Comparison of ENCODE assay signal across 8 mouse cellular contexts in the genomic region with DNA sequence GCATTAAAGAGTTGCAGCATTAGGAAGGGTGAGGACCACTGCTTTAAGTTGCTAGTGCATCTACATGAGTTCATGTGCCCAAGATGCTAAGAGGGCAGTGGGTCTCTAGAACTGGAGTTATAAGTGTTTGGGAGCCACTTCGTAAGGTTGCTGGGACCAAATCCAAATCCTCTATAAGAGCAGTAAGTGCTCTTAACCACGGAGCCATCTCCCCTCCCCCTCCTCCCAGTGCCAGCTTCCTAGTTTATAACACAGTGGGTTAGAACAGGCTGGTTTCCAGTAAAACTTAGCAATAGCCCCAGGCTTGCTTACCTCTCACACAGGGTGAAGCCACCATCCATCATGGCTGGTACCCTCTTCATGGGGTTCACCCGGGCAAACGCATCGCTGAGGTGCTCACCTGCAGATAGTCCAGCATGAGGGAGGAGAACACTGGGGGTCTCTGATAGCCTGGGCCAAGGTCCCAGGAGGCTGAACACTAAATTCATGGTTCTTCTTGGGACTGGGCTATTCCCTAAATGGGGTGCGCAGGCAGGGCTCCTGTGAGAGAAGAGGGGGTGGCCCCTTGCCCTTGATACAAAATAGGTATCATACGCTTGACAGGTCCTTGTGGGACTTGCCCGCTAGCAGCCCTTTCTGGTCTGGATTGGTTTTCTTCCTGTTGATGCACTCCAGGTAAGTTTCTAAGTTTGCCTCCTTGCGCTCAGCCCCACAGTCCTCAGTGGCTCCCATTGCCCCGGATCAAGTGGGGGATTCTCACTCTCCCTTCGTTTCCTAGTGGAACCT. TPM values are rescaled to one million over a fixed set of nuclear protein-coding genes. Genes with fewer than 3 reads are reported as not detected.
DNase-seq lines count a peak whose midpoint lies in the region; ATAC-seq and TF ChIP-seq lines count a peak whose summit lies in the region.

No protein-coding gene starts in this region.

- 31% methylated on average over 11 of the region's 11 CpGs for WGBS in heart, embryonic 15.5 days
- WGBS in hindbrain, embryonic 12.5 days = 42% methylated on average over 11 of the region's 11 CpGs
- 39% methylated on average over 11 of the region's 11 CpGs for WGBS in liver, embryonic 14.5 days (ENCODE audit: insufficient replicate concordance)
- WGBS in neural tube, embryonic 15.5 days = 50% methylated on average over 11 of the region's 11 CpGs

- no peaks in the 10 kb centered on the region; the same call in 1 of the 2 replicates for H3K27me3 ChIP-seq in heart, embryonic 15.5 days
- peaks cover 9% of the 10 kb centered on the region for H3K27me3 ChIP-seq in hindbrain, embryonic 12.5 days
- no peaks in the 10 kb centered on the region for H3K27me3 ChIP-seq in liver, embryonic 14.5 days (ENCODE audit: control insufficient read depth, insufficient read depth, low read length)
- H3K27me3 ChIP-seq in neural tube, embryonic 15.5 days (replicated peaks) = peaks cover 10% of the 10 kb centered on the region; the same call in 1 of the 2 replicates

- peaks cover 15% of the 10 kb centered on the region for H3K4me1 ChIP-seq in heart, embryonic 15.5 days (replicated peaks)
- H3K4me1 ChIP-seq in hindbrain, embryonic 12.5 days = peaks cover 12% of the 10 kb centered on the region
- peaks cover 4 to 20% of the 10 kb centered on the region in 2 experiments for H3K4me1 ChIP-seq in liver, embryonic 14.5 days (replicated peaks; ENCODE audit: control insufficient read depth in 2 of 2, insufficient read depth in 2 of 2, low read length in 1 of 2)
- H3K4me1 ChIP-seq in neural tube, embryonic 15.5 days = peaks cover 27% of the 10 kb centered on the region

- no peaks in the 10 kb centered on the region for H3K36me3 ChIP-seq in heart, embryonic 15.5 days
- no peaks in the 10 kb centered on the region for H3K36me3 ChIP-seq in hindbrain, embryonic 12.5 days
- no peaks in the 10 kb centered on the region for H3K36me3 ChIP-seq in liver, embryonic 14.5 days (replicated peaks; ENCODE audit: control insufficient read depth, insufficient read depth, low read depth)
- H3K36me3 ChIP-seq in neural tube, embryonic 15.5 days = no peaks in the 10 kb centered on the region

- no peaks in the 10 kb centered on the region for H3K9me3 ChIP-seq in heart, embryonic 15.5 days (replicated peaks)
- no peaks in the 10 kb centered on the region for H3K9me3 ChIP-seq in hindbrain, embryonic 12.5 days (replicated peaks)
- H3K9me3 ChIP-seq in liver, embryonic 14.5 days (ENCODE audit: control insufficient read depth, low read length) = no peaks in the 10 kb centered on the region
- no peaks in the 10 kb centered on the region for H3K9me3 ChIP-seq in neural tube, embryonic 15.5 days (replicated peaks)

- H3K4me3 ChIP-seq in heart, embryonic 15.5 days = peak overlapping the region; percentile 52
- H3K4me3 ChIP-seq in hindbrain, embryonic 12.5 days = peak overlapping the region; percentile 37
- H3K4me3 ChIP-seq in liver, embryonic 14.5 days (ENCODE audit: insufficient read depth in 1 of 2, low read depth in 2 of 2, low read length in 2 of 2) = peak overlapping the region; percentile 53 to 69
- H3K4me3 ChIP-seq in neural tube, embryonic 15.5 days (replicated peaks) = peak overlapping the region; percentile 42; the same call in 1 of the 2 replicates

- TF ChIP-seq EP300 in liver, embryonic 14.5 days (IDR thresholded peaks at IDR 0.05; ENCODE audit: low read depth) = no peak

- peak overlapping the region; percentile 96 for H3K4me2 ChIP-seq in heart, embryonic 15.5 days
- H3K4me2 ChIP-seq in hindbrain, embryonic 12.5 days (replicated peaks) = peak overlapping the region; percentile 77
- peak overlapping the region; percentile 82 for H3K4me2 ChIP-seq in liver, embryonic 14.5 days (ENCODE audit: low read depth)
- H3K4me2 ChIP-seq in neural tube, embryonic 15.5 days = peak overlapping the region; percentile 79

- intact Hi-C loops in heart, postnatal 25 days (cut with DNase I) = no loop called here

- no peak for DNase-seq in heart, postnatal 25 days (ENCODE audit: low spot score)
- no peak for DNase-seq in liver, embryonic 14.5 days (ENCODE audit: low read depth in 3 of 3, low spot score in 3 of 3)
- DNase-seq in spleen, postnatal 14 days (ENCODE audit: low spot score in 2 of 2) = no peak
- no peak for DNase-seq in adrenal gland, postnatal 25 days

- no peak overlapping the region for H3K27ac ChIP-seq in heart, embryonic 15.5 days
- no peak overlapping the region for H3K27ac ChIP-seq in hindbrain, embryonic 12.5 days
- no peak overlapping the region for H3K27ac ChIP-seq in liver, embryonic 14.5 days
- no peak overlapping the region for H3K27ac ChIP-seq in neural tube, embryonic 15.5 days (replicated peaks)

- ATAC-seq in heart, embryonic 15.5 days (replicated peaks; ENCODE audit: insufficient number of reproducible peaks, insufficient read depth, low FRiP score, low read depth) = no peak
- ATAC-seq in hindbrain, embryonic 12.5 days (ENCODE audit: low FRiP score) = no peak
- ATAC-seq in liver, embryonic 14.5 days (ENCODE audit: insufficient read depth) = no peak
- no peak for ATAC-seq in neural tube, embryonic 15.5 days (ENCODE audit: low FRiP score)
- no peak for ATAC-seq in megakaryocyte progenitor cell, adult 5-6 weeks (replicated peaks; ENCODE audit: poor library complexity)

- TF ChIP-seq CTCF in liver, embryonic 14.5 days (IDR thresholded peaks at IDR 0.05; ENCODE audit: low read depth) = no peak

- peak overlapping the region; percentile 55; the same call in 1 of the 2 replicates for H3K9ac ChIP-seq in heart, embryonic 15.5 days
- H3K9ac ChIP-seq in hindbrain, embryonic 12.5 days = peak overlapping the region; percentile 37
- H3K9ac ChIP-seq in liver, embryonic 14.5 days (replicated peaks) = no peak overlapping the region
- no peak overlapping the region for H3K9ac ChIP-seq in neural tube, embryonic 15.5 days (replicated peaks)

RNA-seq across cellular contexts. Expression of a gene that starts 1.5 kb away (rescaled TPM):
- polyA plus RNA-seq in heart, embryonic 15.5 days (2015; fragmentation: Nextera tagmentation; extraction: Ambion mirVana) = 7.4 and 14.1 TPM in 2 replicates
- 10 to 100 TPM; 12.2 to 13.4 TPM for total RNA-seq in heart, postnatal 25 days (2021)
- 6.7 and 8.7 TPM in 2 replicates for polyA plus RNA-seq in hindbrain, embryonic 12.5 days (2016; fragmentation: Nextera tagmentation; extraction: Ambion mirVana)
- polyA plus RNA-seq in liver, embryonic 14.5 days (2012; rRNA removed) = 71.5 and 90.6 TPM in 2 replicates
- 68.8 and 75.7 TPM in 2 replicates for polyA plus RNA-seq in liver, embryonic 14.5 days (2014; fragmentation: Nextera tagmentation; extraction: Ambion mirVana)
- 9.6 and 13.8 TPM in 2 replicates for polyA plus RNA-seq in neural tube, embryonic 15.5 days (2015; fragmentation: Nextera tagmentation; extraction: Ambion mirVana)
- total RNA-seq in megakaryocyte progenitor cell, adult 5-6 weeks (2015) = not detected in 2 replicates
- 2.3 TPM in 1 of 2 replicates, not detected in the other for total RNA-seq in megakaryocyte progenitor cell, adult 5-6 weeks (2017)
- total RNA-seq in adrenal gland, postnatal 25 days (2021) = 33.4 and 39.2 TPM in 2 replicates

RNA-seq across cellular contexts. Expression of a gene that starts 15.7 kb away (rescaled TPM):
- 4.4 and 8.3 TPM in 2 replicates for polyA plus RNA-seq in heart, embryonic 15.5 days (2015; fragmentation: Nextera tagmentation; extraction: Ambion mirVana)
- total RNA-seq in heart, postnatal 25 days (2021) = 1 to 10 TPM; 3.1 to 3.3 TPM
- 5.0 and 5.1 TPM in 2 replicates for polyA plus RNA-seq in hindbrain, embryonic 12.5 days (2016; fragmentation: Nextera tagmentation; extraction: Ambion mirVana)
- 5.3 and 5.5 TPM in 2 replicates for polyA plus RNA-seq in liver, embryonic 14.5 days (2012; rRNA removed)
- polyA plus RNA-seq in liver, embryonic 14.5 days (2014; fragmentation: Nextera tagmentation; extraction: Ambion mirVana) = 9.4 and 12.0 TPM in 2 replicates
- polyA plus RNA-seq in neural tube, embryonic 15.5 days (2015; fragmentation: Nextera tagmentation; extraction: Ambion mirVana) = 1.3 and 5.3 TPM in 2 replicates
- total RNA-seq in megakaryocyte progenitor cell, adult 5-6 weeks (2015) = 4.9 and 5.5 TPM in 2 replicates
- total RNA-seq in megakaryocyte progenitor cell, adult 5-6 weeks (2017) = 3.2 and 4.7 TPM in 2 replicates
- total RNA-seq in adrenal gland, postnatal 25 days (2021) = 21.4 and 24.9 TPM in 2 replicates

RNA-seq across cellular contexts. Expression of a gene that starts 16.2 kb away (rescaled TPM):
- polyA plus RNA-seq in heart, embryonic 15.5 days (2015; fragmentation: Nextera tagmentation; extraction: Ambion mirVana) = not detected in 2 replicates
- total RNA-seq in heart, postnatal 25 days (2021) = under 1 TPM in 1 of 2 experiments, not detected in 1; 0.44 TPM
- polyA plus RNA-seq in hindbrain, embryonic 12.5 days (2016; fragmentation: Nextera tagmentation; extraction: Ambion mirVana) = not detected in 2 replicates
- polyA plus RNA-seq in liver, embryonic 14.5 days (2012; rRNA removed) = 0.04 TPM in 1 of 2 replicates, not detected in the other
- polyA plus RNA-seq in liver, embryonic 14.5 days (2014; fragmentation: Nextera tagmentation; extraction: Ambion mirVana) = not detected in 2 replicates
- polyA plus RNA-seq in neural tube, embryonic 15.5 days (2015; fragmentation: Nextera tagmentation; extraction: Ambion mirVana) = 0.29 TPM in 1 of 2 replicates, not detected in the other
- total RNA-seq in megakaryocyte progenitor cell, adult 5-6 weeks (2015) = not detected in 2 replicates
- total RNA-seq in megakaryocyte progenitor cell, adult 5-6 weeks (2017) = not detected in 2 replicates
- not detected in 2 replicates for total RNA-seq in adrenal gland, postnatal 25 days (2021)

RNA-seq across cellular contexts. Expression of a gene that starts 23.7 kb away (rescaled TPM):
- 40.0 and 40.9 TPM in 2 replicates for polyA plus RNA-seq in heart, embryonic 15.5 days (2015; fragmentation: Nextera tagmentation; extraction: Ambion mirVana)
- total RNA-seq in heart, postnatal 25 days (2021) = 100 to 1,000 TPM in 1 of 2 experiments, 10 to 100 TPM in 1; 93.7 to 102 TPM
- 86.4 and 90.4 TPM in 2 replicates for polyA plus RNA-seq in hindbrain, embryonic 12.5 days (2016; fragmentation: Nextera tagmentation; extraction: Ambion mirVana)
- polyA plus RNA-seq in liver, embryonic 14.5 days (2012; rRNA removed) = 116 and 138 TPM in 2 replicates
- polyA plus RNA-seq in liver, embryonic 14.5 days (2014; fragmentation: Nextera tagmentation; extraction: Ambion mirVana) = 169 and 176 TPM in 2 replicates
- polyA plus RNA-seq in neural tube, embryonic 15.5 days (2015; fragmentation: Nextera tagmentation; extraction: Ambion mirVana) = 91.4 and 101 TPM in 2 replicates
- total RNA-seq in megakaryocyte progenitor cell, adult 5-6 weeks (2015) = 51.7 and 60.3 TPM in 2 replicates
- 54.4 and 60.1 TPM in 2 replicates for total RNA-seq in megakaryocyte progenitor cell, adult 5-6 weeks (2017)
- 142 and 159 TPM in 2 replicates for total RNA-seq in adrenal gland, postnatal 25 days (2021)

RNA-seq across cellular contexts. Expression of a gene that starts 25.4 kb away (rescaled TPM):
- polyA plus RNA-seq in heart, embryonic 15.5 days (2015; fragmentation: Nextera tagmentation; extraction: Ambion mirVana) = not detected in 2 replicates
- not detected for total RNA-seq in heart, postnatal 25 days (2021)
- not detected in 2 replicates for polyA plus RNA-seq in hindbrain, embryonic 12.5 days (2016; fragmentation: Nextera tagmentation; extraction: Ambion mirVana)
- not detected in 2 replicates for polyA plus RNA-seq in liver, embryonic 14.5 days (2012; rRNA removed)
- 0.10 TPM in 1 of 2 replicates, not detected in the other for polyA plus RNA-seq in liver, embryonic 14.5 days (2014; fragmentation: Nextera tagmentation; extraction: Ambion mirVana)
- polyA plus RNA-seq in neural tube, embryonic 15.5 days (2015; fragmentation: Nextera tagmentation; extraction: Ambion mirVana) = not detected in 2 replicates
- total RNA-seq in megakaryocyte progenitor cell, adult 5-6 weeks (2015) = not detected in 2 replicates
- total RNA-seq in megakaryocyte progenitor cell, adult 5-6 weeks (2017) = not detected in 2 replicates
- not detected in 2 replicates for total RNA-seq in adrenal gland, postnatal 25 days (2021)

Comparison
In these comparisons a context has a peak if more than half of its experiments do, and no peak if none do; other contexts are left out.
1. H3K9ac ChIP-seq: peak in heart, embryonic 15.5 days (single experiment) and hindbrain, embryonic 12.5 days (single experiment); none in liver, embryonic 14.5 days (single experiment) and neural tube, embryonic 15.5 days (single experiment).
2. Peak in every context shown above with its lines, with median percentiles within 50 percentile points of each other: H3K4me2 ChIP-seq and H3K4me3 ChIP-seq.